18 mouse cellular contexts compared by ENCODE assay signal in the genomic region with DNA sequence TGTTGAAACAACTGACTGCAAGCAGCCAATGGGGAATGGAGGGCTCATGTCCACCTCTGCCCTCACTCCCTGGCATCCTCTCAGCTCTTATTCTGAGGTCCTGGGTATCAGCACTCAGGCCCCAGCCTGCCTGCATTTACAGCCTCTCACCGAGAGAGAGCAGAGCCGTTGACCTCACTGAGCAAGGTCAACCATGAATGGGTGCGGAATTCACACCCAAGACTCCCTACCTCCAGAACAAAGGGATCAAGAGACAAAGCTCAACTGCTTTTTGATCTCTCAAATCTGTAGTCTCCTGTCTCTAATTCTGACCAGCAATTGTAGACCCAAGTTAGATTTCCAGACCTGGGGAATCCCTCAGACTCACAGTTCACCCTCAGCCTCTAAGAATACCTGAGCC. TPM values are rescaled to one million over a fixed set of nuclear protein-coding genes. Genes with fewer than 3 reads are reported as not detected.
DNase-seq lines count a peak whose midpoint lies in the region; ATAC-seq lines count a peak whose summit lies in the region.
"Had no signal": no experiment of that assay in that cellular context is flagged by ENCODE, and none has a peak within 500 bp of the region (broad histone marks: within the 10 kb centered on the region; RNA-seq: fewer than 3 reads in every experiment).

No protein-coding gene starts in this region.

- H3K9me3 ChIP-seq in kidney, embryonic 15.5 days (replicated peaks), result no peaks in the 10 kb centered on the region
- H3K9me3 ChIP-seq in neural tube, embryonic 11.5 days (ENCODE audit: control insufficient read depth, low read length), result no peaks in the 10 kb centered on the region
- no peaks in the 10 kb centered on the region for H3K9me3 ChIP-seq in stomach, embryonic 14.5 days (ENCODE audit: control insufficient read depth, low read depth, low read length)
- H3K9me3 ChIP-seq: heart, embryonic 15.5 days; intestine, embryonic 15.5 days; limb, embryonic 13.5 days; liver, embryonic 13.5 days; megakaryocyte, embryonic 14.5 days had no signal

- H3K4me1 ChIP-seq in kidney, embryonic 15.5 days, result peaks cover 37% of the 10 kb centered on the region
- peaks cover 15% of the 10 kb centered on the region for H3K4me1 ChIP-seq in neural tube, embryonic 11.5 days (ENCODE audit: control insufficient read depth, insufficient read depth, low read length)
- H3K4me1 ChIP-seq in stomach, embryonic 14.5 days (ENCODE audit: control insufficient read depth, insufficient read depth, low read length), result peaks cover 16% of the 10 kb centered on the region; the same call in 1 of the 2 replicates

- no peaks in the 10 kb centered on the region for H3K36me3 ChIP-seq in kidney, embryonic 15.5 days
- no peaks in the 10 kb centered on the region for H3K36me3 ChIP-seq in neural tube, embryonic 11.5 days (ENCODE audit: control insufficient read depth, insufficient read depth, low read length)
- no peaks in the 10 kb centered on the region for H3K36me3 ChIP-seq in stomach, embryonic 14.5 days (ENCODE audit: control insufficient read depth, insufficient read depth, low read length)
- H3K36me3 ChIP-seq: heart, embryonic 15.5 days; intestine, embryonic 15.5 days; limb, embryonic 13.5 days; liver, embryonic 13.5 days had no signal

- WGBS in kidney, embryonic 15.5 days, result 30% methylated on average over 3 of the region's 3 CpGs
- 45% methylated on average over 3 of the region's 3 CpGs for WGBS in neural tube, embryonic 11.5 days
- WGBS in stomach, embryonic 14.5 days, result 43% methylated on average over 3 of the region's 3 CpGs

- H3K27ac ChIP-seq in kidney, embryonic 15.5 days, result 0 out of 2 replicates have a peak overlapping the region, but pooled peaks have one; percentile 27
- H3K27ac ChIP-seq in neural tube, embryonic 11.5 days (ENCODE audit: low read depth, low read length), result no peak overlapping the region
- peak overlapping the region; percentile 61; the same call in 1 of the 2 replicates for H3K27ac ChIP-seq in stomach, embryonic 14.5 days (ENCODE audit: low read length)
- H3K27ac ChIP-seq: heart, embryonic 15.5 days; intestine, embryonic 15.5 days; limb, embryonic 13.5 days; liver, embryonic 13.5 days had no signal

- no peak for ATAC-seq in kidney, embryonic 15.5 days (replicated peaks; ENCODE audit: low FRiP score)
- no peak for ATAC-seq in neural tube, embryonic 11.5 days (ENCODE audit: insufficient read depth, low FRiP score, low TSS enrichment)
- no peak for ATAC-seq in stomach, embryonic 14.5 days (ENCODE audit: insufficient number of reproducible peaks, insufficient read depth, low FRiP score, low read depth)
- ATAC-seq: forebrain, postnatal 0 days; hindbrain, embryonic 16.5 days; intestine, embryonic 15.5 days had no signal

- no peak overlapping the region for H3K4me2 ChIP-seq in kidney, embryonic 15.5 days
- no peak overlapping the region for H3K4me2 ChIP-seq in neural tube, embryonic 11.5 days (ENCODE audit: low read depth)
- H3K4me2 ChIP-seq in stomach, embryonic 14.5 days (replicated peaks; ENCODE audit: low read depth, low read length), result no peak overlapping the region
- H3K4me2 ChIP-seq: heart, embryonic 15.5 days; intestine, embryonic 15.5 days; limb, embryonic 13.5 days; liver, embryonic 13.5 days had no signal

- H3K9ac ChIP-seq in kidney, embryonic 15.5 days, result no peak overlapping the region
- no peak overlapping the region for H3K9ac ChIP-seq in neural tube, embryonic 11.5 days (ENCODE audit: low read length)
- no peak overlapping the region for H3K9ac ChIP-seq in stomach, embryonic 14.5 days (replicated peaks; ENCODE audit: low read depth, low read length)
- H3K9ac ChIP-seq: forebrain, postnatal 0 days; heart, embryonic 15.5 days; intestine, embryonic 15.5 days; limb, embryonic 13.5 days; liver, embryonic 13.5 days had no signal

- H3K4me3 ChIP-seq in kidney, embryonic 15.5 days (replicated peaks), result no peak overlapping the region
- no peak overlapping the region for H3K4me3 ChIP-seq in neural tube, embryonic 11.5 days (ENCODE audit: low read depth, low read length)
- no peak overlapping the region for H3K4me3 ChIP-seq in stomach, embryonic 14.5 days (ENCODE audit: low read depth, low read length)
- H3K4me3 ChIP-seq: heart, embryonic 15.5 days; intestine, embryonic 15.5 days; limb, embryonic 13.5 days; liver, embryonic 13.5 days had no signal

- DNase-seq in kidney, adult 11 months, result no peak
- DNase-seq in neural tube, embryonic 11.5 days (ENCODE audit: low spot score), result peak; percentile 8
- DNase-seq in neural tube, embryonic 10.5 days (ENCODE audit: extremely low spot score, low spot score), result no peak
- no peak for DNase-seq in gastrocnemius, adult 18-20 months (ENCODE audit: low spot score)
- DNase-seq in right cerebral cortex, postnatal 4 days, result no peak
- DNase-seq: adrenal gland, postnatal 25 days; forebrain, postnatal 0 days; heart, postnatal 4 days; kidney, postnatal 36 days; liver, embryonic 13.5 days; midbrain, embryonic 14.5 days had no signal

- no peaks in the 10 kb centered on the region; the same call in 1 of the 2 replicates for H3K27me3 ChIP-seq in kidney, embryonic 15.5 days
- H3K27me3 ChIP-seq in neural tube, embryonic 11.5 days (ENCODE audit: control insufficient read depth, insufficient read depth, low read length), result no peaks in the 10 kb centered on the region
- no peaks in the 10 kb centered on the region for H3K27me3 ChIP-seq in stomach, embryonic 14.5 days (ENCODE audit: control insufficient read depth, insufficient read depth, low read length)
- H3K27me3 ChIP-seq: heart, embryonic 15.5 days; intestine, embryonic 15.5 days had no signal

RNA-seq across cellular contexts. Expression of gene Eya2, which starts 48.8 kb away (rescaled TPM):
- polyA plus RNA-seq in kidney, embryonic 15.5 days (2015; fragmentation: Nextera tagmentation; extraction: Ambion mirVana), result 6.6 and 6.9 TPM in 2 replicates
- 25.6 and 29.6 TPM in 2 replicates for polyA plus RNA-seq in neural tube, embryonic 11.5 days (2014; fragmentation: Nextera tagmentation; extraction: Ambion mirVana)
- polyA plus RNA-seq in stomach, embryonic 14.5 days (2014; fragmentation: Nextera tagmentation; extraction: Ambion mirVana), result 13.2 and 15.4 TPM in 2 replicates
- 1 to 10 TPM; 1.1 to 3.5 TPM for total RNA-seq in gastrocnemius, adult 18-20 months (2021)
